Mouse (Mus musculus) heart, postnatal 36 days (tissue): ENCODE measurements around the gene Dusp3. TPM values are rescaled to one million over a fixed set of nuclear protein-coding genes. Genes with fewer than 3 reads are reported as not detected.

Experiments used
- DNase-seq, 2 experiments: peaks; one replicate each; pipeline ENCODE4 v3.0.0; 2021 to 2022
- intact Hi-C: fragments of 180-260 bp; cut with DNase I; formaldehyde crosslinking; loops from one replicate; pipeline ENCODE4 v1.15.1; 2025
- total RNA-seq, 2 experiments: library from RNA; stranded (reverse); gene quantifications; 2 replicates each; pipeline ENCODE4 v1.2.3; 2021

Dusp3 gene
- total RNA-seq, 2 experiments from 2014 or later, result 113 to 123 TPM

DNA sequence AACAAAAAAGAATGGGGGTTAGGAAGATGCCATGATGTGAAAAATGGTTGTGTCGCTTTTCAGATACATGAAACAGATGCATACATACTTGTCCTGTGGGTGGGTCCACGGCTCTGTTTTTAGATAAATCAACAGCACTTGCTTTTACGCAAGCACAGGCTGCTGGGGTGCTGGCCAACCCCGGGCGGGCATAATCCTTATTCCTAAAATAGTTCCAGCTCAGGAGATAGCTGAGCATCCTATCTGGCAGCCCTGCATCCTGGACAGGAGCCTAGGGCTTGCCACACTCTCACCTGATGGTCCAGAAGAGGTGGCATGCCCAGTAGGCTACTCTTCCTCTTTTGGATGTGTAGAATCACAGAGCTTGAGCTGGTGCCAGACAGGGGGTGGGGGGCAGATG lies 36.8 kb downstream of the Dusp3 start:
- no peak for DNase-seq
- intact Hi-C loops, result loop anchor here (2.0 kb wide), 1 partner anchor 15 kb away; no protein-coding TSS in a partner anchor

DNA sequence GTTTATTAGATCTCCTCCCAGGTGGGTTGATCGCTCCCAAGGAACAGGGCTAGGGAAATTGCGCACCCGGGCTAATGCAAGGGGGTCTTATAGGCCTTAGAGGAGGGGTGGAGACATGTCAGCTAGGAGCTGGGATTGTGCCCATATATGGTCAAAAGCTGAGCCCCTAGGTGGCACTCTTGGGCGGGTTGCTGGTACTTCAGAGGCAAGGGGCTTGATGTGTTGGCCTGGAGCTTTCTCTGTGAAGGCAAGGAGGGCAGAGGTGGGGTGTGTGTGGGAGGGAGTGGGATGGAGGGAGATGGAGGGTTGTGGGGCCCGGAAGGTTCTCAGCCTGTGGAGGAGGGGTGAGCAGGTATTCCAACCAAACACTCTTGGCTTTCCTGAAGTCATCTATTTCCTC lies 40.3 kb downstream of the Dusp3 start:
- no peak for DNase-seq
- intact Hi-C loops, result no loop called here

DNA sequence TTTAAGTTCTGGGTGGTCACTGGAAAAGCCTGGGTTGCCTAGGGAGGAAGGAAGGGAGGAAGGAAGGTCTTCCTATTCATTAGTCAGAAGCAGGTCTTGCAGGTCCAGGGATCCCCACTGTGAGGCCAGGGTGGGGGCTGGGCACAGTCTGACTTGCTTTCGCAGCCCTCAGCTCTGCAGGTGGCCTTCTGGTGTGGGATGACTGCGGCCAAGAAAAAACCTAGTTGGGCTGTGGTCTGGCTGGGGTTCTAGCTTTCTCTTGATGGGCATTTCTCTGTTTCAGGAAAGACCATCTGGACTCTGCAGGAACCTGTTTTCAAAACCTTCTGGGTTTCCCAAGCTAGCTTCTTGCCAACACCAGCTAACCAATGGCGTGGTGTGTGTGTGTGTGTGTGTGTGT lies 43.8 kb downstream of the Dusp3 start:
- DNase-seq, result no peak
- intact Hi-C loops, result no loop called here

- DNase-seq, result peak; percentile 38 to 40
Observed at GRCm38 (mm10) chr11:101937108-101937507, 49.7 kb downstream of the Dusp3 start.

DNA sequence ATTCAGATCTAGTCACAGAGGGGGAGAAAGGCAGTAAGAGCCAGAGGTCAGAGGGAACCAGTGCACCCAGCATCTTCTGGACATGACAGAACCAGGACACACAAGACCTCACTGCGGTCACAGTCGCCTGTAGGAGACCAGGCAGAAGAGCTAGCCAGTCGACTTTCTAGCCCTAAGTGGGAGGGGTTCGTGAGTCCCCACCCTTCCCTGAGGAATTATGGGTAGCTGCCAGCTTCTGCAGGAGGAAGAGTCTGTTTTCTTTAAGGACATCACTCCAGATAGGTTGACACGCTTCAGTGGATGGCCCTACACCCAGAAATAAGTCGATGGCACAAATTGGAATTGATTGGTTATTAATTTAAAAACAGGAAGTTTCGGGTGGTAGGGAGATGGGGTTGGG lies 50.4 kb downstream of the Dusp3 start:
- no peak for DNase-seq
- intact Hi-C loops, result no loop called here

More at GRCm38 (mm10) chr11:101937108-101937507, 49.7 kb downstream of the Dusp3 start:
- intact Hi-C loops, result no loop called here

- intact Hi-C loops, result no loop called here
- DNase-seq, result no peak
Observed at GRCm38 (mm10) chr11:101935743-101936142, 51.1 kb downstream of the Dusp3 start.

GRCm38 (mm10) chr11:101931978-101932377 lies 54.8 kb downstream of the Dusp3 start:
- intact Hi-C loops, result no loop called here
- no peak for DNase-seq

DNA sequence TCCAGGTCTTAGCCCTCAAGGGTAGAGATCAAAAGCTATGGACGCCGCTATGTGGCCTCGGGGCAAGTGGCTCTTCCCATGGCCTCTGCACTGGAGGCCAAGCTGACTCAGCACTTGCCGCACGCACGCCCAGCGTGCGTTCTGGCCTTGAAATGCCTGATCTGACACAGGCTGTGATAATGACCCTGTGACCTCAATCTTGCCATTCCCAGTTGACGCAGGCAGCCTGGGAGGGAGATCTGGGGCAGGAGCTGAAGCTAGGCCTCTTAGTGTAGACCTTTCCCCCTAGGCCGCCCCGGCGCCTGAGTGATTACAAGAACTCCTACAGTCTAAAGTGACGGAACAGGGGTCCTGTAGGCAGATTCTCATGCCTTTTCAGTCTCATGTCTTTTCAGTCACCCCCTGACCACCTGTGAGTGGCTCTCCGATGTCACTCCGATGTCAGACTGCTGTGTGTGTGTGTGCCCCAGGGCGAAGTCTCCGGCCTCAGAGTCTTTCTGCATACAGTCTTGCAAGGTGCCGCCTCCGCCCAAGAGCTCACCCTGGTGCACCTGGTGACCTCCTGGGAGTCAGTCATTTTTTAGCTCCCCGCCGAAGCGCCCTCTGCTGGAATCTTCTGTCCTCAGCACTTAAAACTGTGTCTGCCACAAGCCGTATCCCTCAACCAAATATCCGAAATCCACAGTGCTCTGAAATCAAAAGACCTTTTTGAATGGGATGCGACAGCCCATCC lies 58.6 kb downstream of the Dusp3 start:
- no peak for DNase-seq
- intact Hi-C loops, result no loop called here

GRCm38 (mm10) chr11:101926951-101927589 lies 59.7 kb downstream of the Dusp3 start:
- no peak for DNase-seq
- intact Hi-C loops, result no loop called here

DNA sequence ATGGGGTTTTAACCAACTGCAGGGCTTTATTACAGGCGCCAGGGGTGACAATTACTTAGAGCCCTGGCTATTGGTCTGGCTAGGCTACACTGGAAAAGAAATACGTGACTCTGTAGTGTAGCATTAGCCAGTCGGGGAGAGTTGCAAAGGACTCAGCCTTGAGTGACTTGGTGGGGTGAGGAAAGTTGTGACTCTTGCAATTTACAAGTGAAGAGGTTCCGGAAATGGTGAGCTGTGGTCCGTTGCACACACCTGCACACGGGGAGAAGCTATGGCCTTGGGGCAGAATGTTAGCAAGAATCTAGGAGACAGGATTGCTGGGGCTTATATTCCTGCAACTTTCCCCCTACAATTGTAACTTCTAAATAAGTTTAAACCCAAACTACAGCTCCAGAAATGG lies 61.2 kb downstream of the Dusp3 start:
- no peak for DNase-seq
- intact Hi-C loops, result no loop called here

DNA sequence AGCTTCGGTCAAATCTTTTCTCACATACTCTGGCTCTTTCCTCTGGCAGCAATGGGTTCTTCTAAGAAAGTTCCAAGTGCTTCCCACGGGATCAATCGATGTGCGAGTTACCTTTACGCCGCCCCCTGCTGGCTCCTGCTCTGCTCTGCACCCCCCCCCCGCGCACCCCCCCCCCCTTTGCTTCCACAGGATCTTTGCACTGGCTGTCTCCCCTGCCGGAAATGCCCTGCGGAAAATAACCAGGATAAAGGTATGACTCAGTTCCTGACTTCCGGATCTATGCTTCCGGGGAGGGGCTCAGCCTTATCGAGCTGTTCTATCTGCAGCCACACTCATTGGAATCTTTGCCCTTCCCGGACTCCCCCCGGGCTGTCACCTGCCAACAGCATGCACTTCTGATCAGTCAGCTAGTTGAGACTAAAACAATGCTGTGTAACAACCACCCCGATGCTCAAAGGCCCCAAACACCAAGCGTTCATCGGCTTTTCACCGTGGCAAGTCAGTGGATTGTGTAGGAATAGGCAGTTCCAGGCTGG lies 62.3 kb downstream of the Dusp3 start:
- intact Hi-C loops, result no loop called here

GRCm38 (mm10) chr11:101923988-101924387 lies 62.8 kb downstream of the Dusp3 start:
- DNase-seq, result no peak
- intact Hi-C loops, result no loop called here

More for the DNA sequence above, 62.3 kb downstream of the Dusp3 start:
- no peak for DNase-seq

DNA sequence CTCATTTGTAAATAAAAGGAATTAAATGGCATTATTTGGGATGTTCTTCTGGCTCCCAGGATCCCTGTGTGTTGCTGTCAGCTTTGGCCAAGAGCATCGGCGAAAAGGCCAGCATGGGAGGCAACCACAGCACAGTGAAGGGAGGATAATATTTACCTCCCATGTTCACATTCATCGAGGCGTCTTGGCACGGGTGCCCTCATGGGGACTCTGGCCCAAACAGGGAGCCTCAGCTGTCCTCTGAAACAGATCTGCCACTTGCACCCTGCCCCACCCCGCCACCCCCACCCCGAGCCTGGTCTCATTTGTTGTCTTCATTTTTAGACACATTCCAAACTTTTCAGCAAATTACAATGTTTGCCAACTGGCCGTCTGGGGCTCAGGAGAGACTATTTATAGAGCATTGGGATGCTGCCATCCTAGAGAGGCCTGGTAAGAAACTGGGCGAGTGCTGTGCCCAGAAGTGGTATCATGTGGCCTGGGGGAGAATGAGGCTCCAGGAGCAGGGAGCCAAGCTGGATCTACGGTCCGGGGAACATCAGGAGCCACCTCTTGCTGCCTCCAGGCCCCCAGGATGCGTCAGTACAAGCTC lies 65.4 kb downstream of the Dusp3 start:
- intact Hi-C loops, result no loop called here
- DNase-seq, result peak in 1 of 2 experiments; percentile 25

Other genes starting within 250 kb of the Dusp3 start
- under 1 TPM; 0.19 TPM for gene Etv4, start 201.6 kb downstream of the Dusp3 start, total RNA-seq
- 1 to 10 TPM; 6.9 to 8.0 TPM for gene Meox1, start 92.6 kb downstream of the Dusp3 start, total RNA-seq
- gene Sost, start 20.0 kb downstream of the Dusp3 start, total RNA-seq, result 1 to 10 TPM; 2.1 to 2.7 TPM
- gene Cfap97d1, start 2.7 kb downstream of the Dusp3 start, total RNA-seq, result not detected
- 1 to 10 TPM; 1.7 to 1.9 TPM for gene Mpp3, start 41.4 kb upstream of the Dusp3 start, total RNA-seq
- 10 to 100 TPM; 68.3 to 69.5 TPM for gene Cd300lg, start 54.5 kb upstream of the Dusp3 start, total RNA-seq
- 1 to 10 TPM; 2.1 to 3.1 TPM for gene Mpp2, start 101.5 kb upstream of the Dusp3 start, total RNA-seq
- gene Ppy, start 114.3 kb upstream of the Dusp3 start, total RNA-seq, result not detected
- not detected for gene Pyy, start 120.8 kb upstream of the Dusp3 start, total RNA-seq
- gene Nags, start 158.5 kb upstream of the Dusp3 start, total RNA-seq, result not detected
- gene Tmem101, start 169.4 kb upstream of the Dusp3 start, total RNA-seq, result 10 to 100 TPM; 13.0 to 13.7 TPM
- gene Lsm12, start 198.3 kb upstream of the Dusp3 start, total RNA-seq, result 10 to 100 TPM; 44.7 to 52.6 TPM
- gene G6pc3, start 202.6 kb upstream of the Dusp3 start, total RNA-seq, result 10 to 100 TPM; 45.1 to 47.3 TPM
- 100 to 1,000 TPM; 141 to 143 TPM for gene Hdac5, start 243.2 kb upstream of the Dusp3 start, total RNA-seq